ENCODE assay signal across 24 mouse cellular contexts in the genomic region with DNA sequence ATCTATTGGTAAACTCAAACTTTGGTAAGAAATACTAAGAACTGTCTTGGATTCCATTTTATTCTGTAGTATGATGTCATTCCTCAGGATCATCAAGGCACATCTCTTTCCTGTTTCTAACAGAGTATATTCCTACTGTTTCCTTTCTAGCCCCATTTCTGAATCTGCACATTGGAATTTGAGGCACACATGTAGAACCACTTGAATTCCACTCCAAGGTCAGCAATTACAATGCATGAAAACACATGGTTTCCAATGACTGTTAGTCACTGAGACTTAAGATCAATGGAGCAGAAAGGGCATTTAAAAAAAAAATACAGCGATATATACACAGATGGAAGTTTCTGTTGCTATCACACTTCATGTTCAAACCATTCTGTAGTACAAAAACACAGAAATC. TPM values are rescaled to one million over a fixed set of nuclear protein-coding genes. Genes with fewer than 3 reads are reported as not detected.
DNase-seq lines count a peak whose midpoint lies in the region; ATAC-seq and TF ChIP-seq lines count a peak whose summit lies in the region.
"Had no signal": no experiment of that assay in that cellular context is flagged by ENCODE, and none has a peak within 500 bp of the region (broad histone marks: within the 10 kb centered on the region; RNA-seq: fewer than 3 reads in every experiment).

No protein-coding gene starts in this region.

- POLR2A ChIA-PET in Patski (lab: Charles Lee), result no interaction called here

- CTCF ChIA-PET in Patski (lab: Charles Lee), result interaction anchor here (1.2 kb wide), 1 partner anchor 41 kb away, joined by 4 read pairs; no protein-coding TSS in a partner anchor

- no peak overlapping the region for H3K4me3 ChIP-seq in kidney, postnatal 0 days (replicated peaks; ENCODE audit: low read depth, low read length)
- H3K4me3 ChIP-seq in kidney, embryonic 15.5 days (replicated peaks), result no peak overlapping the region
- H3K4me3 ChIP-seq: embryonic facial prominence, embryonic 13.5 days; embryonic facial prominence, embryonic 15.5 days; erythroblast, embryonic 14.5 days; forebrain, embryonic 10.5 days; forebrain, embryonic 12.5 days had no signal

- H3K27me3 ChIP-seq in kidney, postnatal 0 days (ENCODE audit: insufficient read depth, low read length), result no peaks in the 10 kb centered on the region
- no peaks in the 10 kb centered on the region for H3K27me3 ChIP-seq in kidney, embryonic 15.5 days
- H3K27me3 ChIP-seq in Patski, result no peaks in the 10 kb centered on the region
- H3K27me3 ChIP-seq: embryonic facial prominence, embryonic 13.5 days; embryonic facial prominence, embryonic 15.5 days; forebrain, embryonic 12.5 days had no signal

- WGBS in kidney, postnatal 0 days, result 37% methylated on average over 1 of the region's 1 CpGs
- 49% methylated on average over 1 of the region's 1 CpGs for WGBS in kidney, embryonic 15.5 days

- no peak overlapping the region for H3K9ac ChIP-seq in kidney, postnatal 0 days (ENCODE audit: low read depth, low read length)
- H3K9ac ChIP-seq in kidney, embryonic 15.5 days, result no peak overlapping the region
- H3K9ac ChIP-seq: embryonic facial prominence, embryonic 13.5 days; embryonic facial prominence, embryonic 15.5 days; forebrain, embryonic 12.5 days had no signal

- no peaks in the 10 kb centered on the region for H3K9me3 ChIP-seq in kidney, postnatal 0 days (replicated peaks; ENCODE audit: low read length)
- H3K9me3 ChIP-seq in kidney, embryonic 15.5 days (replicated peaks), result no peaks in the 10 kb centered on the region
- H3K9me3 ChIP-seq: embryonic facial prominence, embryonic 13.5 days; embryonic facial prominence, embryonic 15.5 days; forebrain, embryonic 10.5 days; forebrain, embryonic 12.5 days had no signal

- peak; percentile 43 for DNase-seq in kidney, adult 9 months
- no peak for DNase-seq in kidney, adult 11 months
- DNase-seq in kidney, postnatal 0 days (ENCODE audit: low spot score), result peak; percentile 9
- DNase-seq in Patski (ENCODE audit: low read depth, low spot score), result no peak
- DNase-seq in right cerebral cortex, postnatal 36 days (ENCODE audit: low spot score in 2 of 2), result no peak
- DNase-seq: adrenal gland, adult 2 months; adrenal gland, postnatal 10 days; adrenal gland, postnatal 25 days; cerebellum, adult 11 months; cerebellum, adult 18-20 months; cerebellum, adult 8-10 months; cerebellum, adult 9-11 months; cerebellum, postnatal 14 days; cerebellum, postnatal 36 days; embryo, embryonic 11 days had no signal

- peaks cover 5% of the 10 kb centered on the region; the same call in 1 of the 2 replicates for H3K4me1 ChIP-seq in kidney, postnatal 0 days (replicated peaks; ENCODE audit: insufficient read depth, low read length)
- peaks cover 4% of the 10 kb centered on the region for H3K4me1 ChIP-seq in kidney, embryonic 15.5 days
- H3K4me1 ChIP-seq: embryonic facial prominence, embryonic 13.5 days; embryonic facial prominence, embryonic 15.5 days; forebrain, embryonic 10.5 days; forebrain, embryonic 12.5 days had no signal

- no peak for ATAC-seq in kidney, postnatal 0 days (replicated peaks; ENCODE audit: low FRiP score, low read depth)
- ATAC-seq in kidney, embryonic 15.5 days (replicated peaks; ENCODE audit: low FRiP score), result no peak
- ATAC-seq in Patski, result peak; percentile 82
- ATAC-seq: forebrain, embryonic 14.5 days; forebrain, embryonic 16.5 days had no signal

- in situ Hi-C loops in Patski (cut with MboI; ENCODE audit: low pct_unique_long_range_greater_than_20kb), result no loop called here

- TF ChIP-seq CTCF in kidney, postnatal 0 days (IDR thresholded peaks at IDR 0.05; ENCODE audit: low read depth), result no peak
- no peak for TF ChIP-seq CTCF in Patski (IDR thresholded peaks at IDR 0.05)

- H3K36me3 ChIP-seq in kidney, postnatal 0 days (ENCODE audit: insufficient read depth, low read length), result no peaks in the 10 kb centered on the region
- H3K36me3 ChIP-seq in kidney, embryonic 15.5 days, result no peaks in the 10 kb centered on the region
- H3K36me3 ChIP-seq: embryonic facial prominence, embryonic 13.5 days; embryonic facial prominence, embryonic 15.5 days; forebrain, embryonic 10.5 days; forebrain, embryonic 12.5 days had no signal

- 0 out of 2 replicates have a peak overlapping the region, but pooled peaks have one; percentile 43 for H3K27ac ChIP-seq in kidney, postnatal 0 days
- no peak overlapping the region for H3K27ac ChIP-seq in kidney, embryonic 15.5 days
- H3K27ac ChIP-seq: embryonic facial prominence, embryonic 13.5 days; embryonic facial prominence, embryonic 15.5 days; forebrain, embryonic 10.5 days; forebrain, embryonic 12.5 days had no signal

- H3K4me2 ChIP-seq in kidney, postnatal 0 days (ENCODE audit: low read length), result no peak overlapping the region
- H3K4me2 ChIP-seq in kidney, embryonic 15.5 days, result no peak overlapping the region
- H3K4me2 ChIP-seq: embryonic facial prominence, embryonic 13.5 days; embryonic facial prominence, embryonic 15.5 days; forebrain, embryonic 12.5 days had no signal

RNA-seq across cellular contexts. Expression of a gene that starts 24.8 kb away (rescaled TPM):
- 56.9 and 60.9 TPM in 2 replicates for polyA plus RNA-seq in kidney, postnatal 0 days (2015; fragmentation: Nextera tagmentation; extraction: Ambion mirVana)
- 14.9 and 19.9 TPM in 2 replicates for polyA plus RNA-seq in kidney, embryonic 15.5 days (2015; fragmentation: Nextera tagmentation; extraction: Ambion mirVana)
- polyA plus RNA-seq in Patski (2021), result 3.5 TPM
- polyA plus RNA-seq: C2C12; forebrain, embryonic 10.5 days; forebrain, embryonic 14.5 days; forebrain, embryonic 16.5 days had no signal

Comparison
In these comparisons a context has a peak if more than half of its experiments do, and no peak if none do; other contexts are left out.
1. DNase-seq: peak in kidney, adult 9 months (single experiment) and kidney, postnatal 0 days (single experiment); none in kidney, adult 11 months (single experiment), Patski (single experiment) and right cerebral cortex, postnatal 36 days (0 of 2).